15 mouse cellular contexts compared by ENCODE assay signal in the genomic region with DNA sequence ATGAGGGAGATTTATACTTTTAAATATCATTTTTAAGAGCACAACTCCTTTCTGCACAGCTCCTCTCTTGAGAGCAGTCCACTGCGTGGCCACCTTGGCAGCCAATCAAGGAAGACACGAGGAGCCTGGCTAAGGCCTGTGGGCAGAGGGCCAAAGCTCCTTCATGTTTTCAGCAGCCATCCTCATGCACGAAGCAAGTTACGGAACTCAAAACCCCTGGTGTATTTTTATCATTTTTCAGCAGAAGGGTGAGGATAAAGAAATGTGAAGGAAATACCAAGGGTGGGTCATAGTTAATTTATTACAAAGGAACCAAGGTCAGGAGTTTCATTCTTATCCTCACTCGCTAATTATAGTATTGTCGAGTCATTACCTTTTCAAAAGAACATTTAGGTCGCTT. TPM values are rescaled to one million over a fixed set of nuclear protein-coding genes. Genes with fewer than 3 reads are reported as not detected.
DNase-seq lines count a peak whose midpoint lies in the region; ATAC-seq lines count a peak whose summit lies in the region.
"Had no signal": no experiment of that assay in that cellular context is flagged by ENCODE, and none has a peak within 500 bp of the region (broad histone marks: within the 10 kb centered on the region; RNA-seq: fewer than 3 reads in every experiment).

No protein-coding gene starts in this region.

- peak; percentile 47 for DNase-seq in adrenal gland, postnatal 10 days
- DNase-seq in adrenal gland, adult 18-20 months (ENCODE audit: low spot score in 2 of 2): no peak
- peak; percentile 62 for DNase-seq in heart, postnatal 4 days
- DNase-seq in lung, postnatal 10 days: peak; percentile 48
- no peak for DNase-seq in lung, postnatal 25 days (ENCODE audit: low spot score)
- peak; percentile 77 to 79 for DNase-seq in cerebellum, postnatal 10 days
- DNase-seq: liver had no signal

- H3K4me3 ChIP-seq in heart, embryonic 12.5 days: no peak overlapping the region
- H3K4me3 ChIP-seq: embryonic facial prominence, embryonic 10.5 days; forebrain, embryonic 10.5 days; heart, embryonic 13.5 days; left cerebral cortex, adult 2 months; neural tube, embryonic 15.5 days had no signal

- no peak overlapping the region for H3K9ac ChIP-seq in heart, embryonic 12.5 days
- H3K9ac ChIP-seq: heart, embryonic 13.5 days; hindbrain, embryonic 14.5 days; neural tube, embryonic 15.5 days had no signal

- no peak overlapping the region for H3K27ac ChIP-seq in heart, embryonic 12.5 days (ENCODE audit: poor library complexity, severe bottlenecking)
- H3K27ac ChIP-seq: embryonic facial prominence, embryonic 10.5 days; forebrain, embryonic 10.5 days; heart, embryonic 13.5 days; hindbrain, embryonic 14.5 days; left cerebral cortex, adult 2 months; neural tube, embryonic 15.5 days had no signal

- H3K4me2 ChIP-seq in heart, embryonic 12.5 days: no peak overlapping the region
- H3K4me2 ChIP-seq: heart, embryonic 13.5 days; hindbrain, embryonic 14.5 days; neural tube, embryonic 15.5 days had no signal

- ATAC-seq in heart, embryonic 12.5 days (ENCODE audit: insufficient number of reproducible peaks, low FRiP score): no peak
- ATAC-seq in erythroid progenitor cell, adult 5-6 weeks (replicated peaks; ENCODE audit: low FRiP score, poor library complexity, severe bottlenecking): no peak

- H3K9me3 ChIP-seq in heart, embryonic 12.5 days (replicated peaks): no peaks in the 10 kb centered on the region
- H3K9me3 ChIP-seq: embryonic facial prominence, embryonic 10.5 days; forebrain, embryonic 10.5 days; heart, embryonic 13.5 days; neural tube, embryonic 15.5 days had no signal

- H3K36me3 ChIP-seq in heart, embryonic 12.5 days: no peaks in the 10 kb centered on the region
- H3K36me3 ChIP-seq: embryonic facial prominence, embryonic 10.5 days; forebrain, embryonic 10.5 days; heart, embryonic 13.5 days; neural tube, embryonic 15.5 days had no signal

- no peaks in the 10 kb centered on the region for H3K27me3 ChIP-seq in heart, embryonic 12.5 days (replicated peaks)
- H3K27me3 ChIP-seq: heart, embryonic 13.5 days; neural tube, embryonic 15.5 days had no signal

- WGBS in heart, embryonic 12.5 days: 64% methylated on average over 7 of the region's 7 CpGs

- H3K4me1 ChIP-seq in heart, embryonic 12.5 days (replicated peaks): no peaks in the 10 kb centered on the region
- H3K4me1 ChIP-seq: embryonic facial prominence, embryonic 10.5 days; forebrain, embryonic 10.5 days; heart, embryonic 13.5 days; neural tube, embryonic 15.5 days had no signal

RNA-seq across cellular contexts. Expression of gene Arg1, which starts 25.3 kb away (rescaled TPM):
- 100 to 1,000 TPM in 1 of 2 experiments, 10 to 100 TPM in 1; 21.3 to 126 TPM for total RNA-seq in adrenal gland, postnatal 10 days (2021)
- total RNA-seq in adrenal gland, adult 18-20 months (2021): under 1 TPM; 0.19 to 0.27 TPM
- total RNA-seq in heart, postnatal 4 days (2021): under 1 TPM in 1 of 2 experiments, not detected in 1; 0.45 TPM
- polyA plus RNA-seq in heart, embryonic 12.5 days (2016; fragmentation: Nextera tagmentation; extraction: Ambion mirVana): 0.41 and 0.54 TPM in 2 replicates
- 1.3 TPM in 1 of 2 replicates, not detected in the other for total RNA-seq in erythroid progenitor cell, adult 5-6 weeks (2015; ENCODE audit: low replicate concordance)
- 0.51 and 2.3 TPM in 2 replicates for total RNA-seq in erythroid progenitor cell, adult 5-6 weeks (2017; ENCODE audit: low replicate concordance)
- total RNA-seq: left cerebral cortex, adult 2 months had no signal

Comparison
In these comparisons a context has a peak if more than half of its experiments do, and no peak if none do; other contexts are left out.
1. DNase-seq: peak in adrenal gland, postnatal 10 days (single experiment), heart, postnatal 4 days (single experiment), lung, postnatal 10 days (single experiment) and cerebellum, postnatal 10 days (2 of 2); none in adrenal gland, adult 18-20 months (0 of 2) and lung, postnatal 25 days (single experiment).
2. RNA of gene Arg1, which starts 25.3 kb away (total RNA-seq): 21.3 to 126 TPM in adrenal gland, postnatal 10 days; 0.51 to 2.3 TPM in erythroid progenitor cell, adult 5-6 weeks, 0.45 TPM in heart, postnatal 4 days and 0.19 to 0.27 TPM in adrenal gland, adult 18-20 months; every median in the first group is over 4 times any median in the second.